Mouse (Mus musculus): Measurements from ENCODE around the gene Cdc26.
A peak's percentile ranks its signal among the peaks of the same experiment; 100 is the strongest.

Cdc26 gene

GRCm38 (mm10) chr4:62398956-62399355 is 9.5 kb downstream of the Cdc26 start:
- DNase-seq (ENCODE audit: low spot score in 2 of 2) = peak in 1 of 2 experiments; percentile 18

GRCm38 (mm10) chr4:62397616-62398365 is 10.7 kb downstream of the Cdc26 start:
- no peak for DNase-seq (ENCODE audit: low spot score in 2 of 2)

- no peak for DNase-seq (ENCODE audit: low spot score in 2 of 2)
Measured at GRCm38 (mm10) chr4:62395806-62396205, 12.6 kb downstream of the Cdc26 start.

- no peak for DNase-seq (ENCODE audit: low spot score in 2 of 2)
Measured at GRCm38 (mm10) chr4:62393459-62393858, 15.0 kb downstream of the Cdc26 start.

- no peak for DNase-seq (ENCODE audit: low spot score in 2 of 2)
Measured at GRCm38 (mm10) chr4:62391892-62392291, 16.6 kb downstream of the Cdc26 start.

GRCm38 (mm10) chr4:62389592-62390512 is 18.6 kb downstream of the Cdc26 start:
- DNase-seq (ENCODE audit: low spot score in 2 of 2) = no peak

GRCm38 (mm10) chr4:62385439-62385838 is 23.0 kb downstream of the Cdc26 start:
- DNase-seq (ENCODE audit: low spot score in 2 of 2) = peak in 1 of 2 experiments; percentile 38

GRCm38 (mm10) chr4:62384159-62384558 is 24.3 kb downstream of the Cdc26 start:
- no peak for DNase-seq (ENCODE audit: low spot score in 2 of 2)

GRCm38 (mm10) chr4:62383752-62384151 is 24.7 kb downstream of the Cdc26 start:
- DNase-seq (ENCODE audit: low spot score in 2 of 2) = no peak

- no peak for DNase-seq (ENCODE audit: low spot score in 2 of 2)
Measured at GRCm38 (mm10) chr4:62383207-62383606, 25.2 kb downstream of the Cdc26 start.

- no peak for DNase-seq (ENCODE audit: low spot score in 2 of 2)
Measured at GRCm38 (mm10) chr4:62379724-62380381, 28.6 kb downstream of the Cdc26 start.

GRCm38 (mm10) chr4:62376123-62376522 is 32.3 kb downstream of the Cdc26 start:
- DNase-seq (ENCODE audit: low spot score in 2 of 2) = no peak

- DNase-seq (ENCODE audit: low spot score in 2 of 2) = no peak
Measured at GRCm38 (mm10) chr4:62374342-62374741, 34.1 kb downstream of the Cdc26 start.

GRCm38 (mm10) chr4:62373668-62374067 is 34.8 kb downstream of the Cdc26 start:
- no peak for DNase-seq (ENCODE audit: low spot score in 2 of 2)

GRCm38 (mm10) chr4:62372818-62373520 is 35.5 kb downstream of the Cdc26 start:
- DNase-seq (ENCODE audit: low spot score in 2 of 2) = no peak

GRCm38 (mm10) chr4:62372410-62372809 is 36.0 kb downstream of the Cdc26 start:
- no peak for DNase-seq (ENCODE audit: low spot score in 2 of 2)

- no peak for DNase-seq (ENCODE audit: low spot score in 2 of 2)
Measured at GRCm38 (mm10) chr4:62369091-62369490, 39.4 kb downstream of the Cdc26 start.

GRCm38 (mm10) chr4:62367586-62367985 is 40.9 kb downstream of the Cdc26 start:
- no peak for DNase-seq (ENCODE audit: low spot score in 2 of 2)

- DNase-seq (ENCODE audit: low spot score in 2 of 2) = no peak
Measured at GRCm38 (mm10) chr4:62366291-62366690, 42.2 kb downstream of the Cdc26 start.

GRCm38 (mm10) chr4:62364299-62364698 is 44.1 kb downstream of the Cdc26 start:
- DNase-seq (ENCODE audit: low spot score in 2 of 2) = no peak

GRCm38 (mm10) chr4:62362437-62362836 is 46.0 kb downstream of the Cdc26 start:
- DNase-seq (ENCODE audit: low spot score in 2 of 2) = no peak

GRCm38 (mm10) chr4:62361997-62362396 is 46.4 kb downstream of the Cdc26 start:
- no peak for DNase-seq (ENCODE audit: low spot score in 2 of 2)

All from left cerebral cortex, adult 9 months (tissue).